Mouse (Mus musculus) midbrain, postnatal 0 days (tissue): ENCODE results near the gene Rem1. TPM values are rescaled to one million over a fixed set of nuclear protein-coding genes. Genes with fewer than 3 reads are reported as not detected.

Experiments used
- ATAC-seq: fragments of 200-750 bp; cut with Nextera tagmentation; 2 replicates; pipeline ENCODE4 v1.8.0; 2017; ENCODE audit warnings: moderate number of reproducible peaks, mild to moderate bottlenecking, moderate TSS enrichment, moderate library complexity; ENCODE audit not compliant: low FRiP score
- DNase-seq: peaks from one replicate; pipeline ENCODE4 v3.0.0-alpha.2; 2015; ENCODE audit warnings: low spot score
- H3K27ac ChIP-seq: fragments of 300-500 bp; sonication (generic); 2 replicates; pipeline ENCODE4 v1.5.1; 2014; ENCODE audit warnings: low read depth, mild to moderate bottlenecking, low read length, mixed read lengths
- H3K27me3 ChIP-seq: fragments of 300-500 bp; sonication (generic); 2 replicates; pipeline ENCODE4 v1.6.1; 2014; ENCODE audit warnings: low read length, control low read depth, mixed read lengths; ENCODE audit not compliant: insufficient read depth
- H3K36me3 ChIP-seq: fragments of 300-500 bp; sonication (generic); 2 replicates; pipeline ENCODE4 v1.6.1; 2014; ENCODE audit warnings: low read length, control low read depth, mixed read lengths; ENCODE audit not compliant: insufficient read depth
- H3K4me1 ChIP-seq: fragments of 300-500 bp; sonication (generic); 2 replicates; pipeline ENCODE4 v1.6.1; 2014; ENCODE audit warnings: mild to moderate bottlenecking, control low read depth, antibody characterized with exemption, low read length, mixed read lengths; ENCODE audit not compliant: insufficient read depth
- H3K4me2 ChIP-seq: fragments of 300-500 bp; sonication (generic); 2 replicates; pipeline ENCODE4 v1.6.1; 2014; ENCODE audit warnings: low read depth, mild to moderate bottlenecking, low read length, mixed read lengths; ENCODE audit not compliant: poor library complexity, severe bottlenecking
- H3K4me3 ChIP-seq: fragments of 300-500 bp; sonication (generic); 2 replicates; pipeline ENCODE4 v1.5.1; 2014; ENCODE audit warnings: low read depth, mild to moderate bottlenecking, low read length, moderate library complexity
- H3K9ac ChIP-seq: fragments of 300-500 bp; sonication (generic); replicated peaks from 2 replicates; pipeline ENCODE4 v1.6.1; 2014; ENCODE audit warnings: mild to moderate bottlenecking, low read length, moderate library complexity, mixed read lengths; ENCODE audit not compliant: poor library complexity, severe bottlenecking
- H3K9me3 ChIP-seq: fragments of 300-500 bp; sonication (generic); 2 replicates; pipeline ENCODE4 v1.6.1; 2016; ENCODE audit warnings: low read length, control low read depth
- CTCF ChIP-seq: IDR thresholded peaks from 2 replicates; pipeline ENCODE4 v1.5.1; 2016; ENCODE audit warnings: antibody characterized with exemption, mild to moderate bottlenecking
- WGBS: fragments of 180-500 bp; shearing (Covaris S2); extraction: QIAGEN DNeasy Blood & Tissue Kit; methylation state at CpG from one replicate; pipeline ENCODE4 v1.1.7; 2014; 5-methylcytosine and 5-hydroxymethylcytosine counted together
- polyA plus RNA-seq: library from polyadenylated mRNA; unstranded; fragments of >200 nt; fragmentation: Nextera tagmentation; extraction: Ambion mirVana; gene quantifications from 2 replicates; pipeline ENCODE4 v1.2.1, GENCODE M21; 2015
- total RNA-seq: library from RNA; depleted of rRNA; stranded (reverse); fragments of >200 nt; gene quantifications from 2 replicates; pipeline ENCODE4 v1.2.3, GENCODE M21; 2014

Gene Rem1
- total and polyA plus RNA-seq, 2 experiments from 2014 or later, result 0.16 to 0.94 TPM

GRCm38 (mm10) chr2:152622953-152623352 lies 3.8 kb upstream of the Rem1 start, which contains the start of gene Defb25:
Gene Defb25, minus strand, starts transcription at chr2:152623053.
- Histone ChIP-seq H3K27ac (no peak within 1 kb of the TSS), H3K27me3 (peaks cover 9% of the 10 kb centered on the region), H3K4me1 (no peaks in the 10 kb centered on the region), H3K4me2 (no peak within 1 kb of the TSS), H3K9me3 (no peaks in the 10 kb centered on the region), H3K36me3 (no peaks in the 10 kb centered on the region), H3K9ac (no peak within 1 kb of the TSS), H3K4me3 (no peak within 1 kb of the TSS)
- DNase-seq, result no peak
- WGBS, result 82% methylated on average over 7 of the region's 7 CpGs
- no peak for ATAC-seq
- no peak for TF ChIP-seq CTCF

DNA sequence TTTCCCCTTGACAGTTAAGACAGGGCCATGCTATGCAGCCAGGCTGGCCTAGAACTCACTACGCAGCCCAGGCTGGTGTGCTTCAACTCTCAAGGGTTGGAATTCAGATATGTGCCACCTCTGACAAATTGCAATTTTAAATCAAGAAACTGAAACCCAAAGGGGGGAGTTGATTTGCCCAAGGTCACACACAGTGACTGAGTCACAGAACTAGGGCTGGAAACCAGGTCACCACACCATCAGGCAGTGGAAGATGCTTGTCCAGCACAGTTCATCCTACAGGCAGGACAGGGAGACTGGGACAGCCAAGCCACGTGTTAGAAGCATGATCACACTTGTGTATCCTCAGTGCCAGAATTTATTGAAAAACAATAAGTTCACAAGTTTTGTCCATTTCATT lies 2.2 kb upstream of the Rem1 start:
- no peak for DNase-seq
- WGBS, result 95% methylated on average over 2 of the region's 2 CpGs
- no peak for TF ChIP-seq CTCF

DNA sequence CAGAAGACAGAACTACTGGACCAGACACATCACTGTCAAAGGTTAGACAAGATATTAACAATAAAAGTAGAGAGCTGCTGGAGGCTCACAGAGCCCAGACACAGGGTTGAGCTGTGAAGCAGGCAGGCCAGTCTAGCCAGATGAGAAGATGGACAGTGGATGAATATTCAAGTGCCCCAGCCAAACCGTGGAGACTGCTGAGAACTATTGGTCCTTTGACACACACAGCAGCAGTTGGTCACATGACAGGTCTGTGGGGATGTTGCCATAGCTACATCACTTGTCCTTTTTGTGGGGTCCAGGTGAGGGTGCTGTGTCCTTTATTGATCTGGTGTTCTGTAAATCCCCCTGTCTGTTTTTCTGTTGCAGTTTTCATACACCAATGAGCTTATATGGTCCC lies 1.5 kb upstream of the Rem1 start:
- peak; percentile 40; the same call in 1 of the 2 replicates for TF ChIP-seq CTCF
- Histone ChIP-seq H3K27me3 (peaks cover 18% of the 10 kb centered on the region), H3K4me1 (no peaks in the 10 kb centered on the region), H3K4me2 (no peak overlapping the region), H3K9me3 (no peaks in the 10 kb centered on the region), H3K9ac (no peak overlapping the region), H3K27ac (no peak overlapping the region), H3K4me3 (no peak overlapping the region), H3K36me3 (no peaks in the 10 kb centered on the region)
- ATAC-seq (peak; percentile 69), DNase-seq (peak; percentile 47)
- WGBS, result 8% methylated on average over 1 of the region's 1 CpGs

More for the DNA sequence above, 2.2 kb upstream of the Rem1 start:
- Histone ChIP-seq H3K4me1 (no peaks in the 10 kb centered on the region), H3K9ac (no peak overlapping the region), H3K4me2 (no peak overlapping the region), H3K9me3 (no peaks in the 10 kb centered on the region), H3K4me3 (no peak overlapping the region), H3K27me3 (peaks cover 16% of the 10 kb centered on the region), H3K36me3 (no peaks in the 10 kb centered on the region), H3K27ac (no peak overlapping the region)
- no peak for ATAC-seq

DNA sequence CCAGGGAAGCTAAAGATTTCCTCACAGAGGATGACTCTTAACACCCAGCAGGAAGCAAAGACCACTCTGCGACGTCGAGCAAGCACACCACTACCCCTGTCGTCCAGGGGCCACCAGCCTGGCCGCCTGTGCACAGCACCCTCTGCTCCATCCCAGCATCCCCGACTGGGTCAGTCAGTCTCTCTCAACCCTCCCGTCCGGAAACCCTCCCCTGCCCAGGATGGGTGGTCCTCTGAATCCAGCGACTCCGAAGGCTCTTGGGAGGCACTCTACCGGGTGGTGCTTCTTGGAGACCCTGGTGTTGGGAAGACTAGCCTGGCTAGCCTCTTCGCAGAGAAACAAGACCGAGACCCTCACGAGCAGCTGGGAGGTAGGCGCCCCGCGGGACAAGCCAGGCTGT lies 1.3 kb downstream of the Rem1 start:
- peaks cover 18% of the 10 kb centered on the region for H3K27me3 ChIP-seq
- no peaks in the 10 kb centered on the region for H3K4me1 ChIP-seq
- H3K36me3 ChIP-seq, result no peaks in the 10 kb centered on the region
- no peak for TF ChIP-seq CTCF
- H3K4me2 ChIP-seq, result no peak overlapping the region
- DNase-seq, result no peak
- no peak overlapping the region for H3K9ac ChIP-seq
- no peaks in the 10 kb centered on the region for H3K9me3 ChIP-seq
- no peak overlapping the region for H3K27ac ChIP-seq
- H3K4me3 ChIP-seq, result no peak overlapping the region
- no peak for ATAC-seq
- WGBS, result 48% methylated on average over 17 of the region's 17 CpGs

- Histone ChIP-seq H3K4me2 (no peak overlapping the region), H3K27me3 (peaks cover 18% of the 10 kb centered on the region), H3K4me1 (0 out of 2 replicates have a peak, but pooled peaks cover 3% of the 10 kb centered on the region), H3K36me3 (no peaks in the 10 kb centered on the region), H3K27ac (no peak overlapping the region), H3K9ac (no peak overlapping the region), H3K4me3 (no peak overlapping the region), H3K9me3 (no peaks in the 10 kb centered on the region)
- DNase-seq (no peak), ATAC-seq (no peak)
- 61% methylated on average over 3 of the region's 3 CpGs for WGBS
- TF ChIP-seq CTCF, result no peak
Measured at GRCm38 (mm10) chr2:152629239-152629638, 2.5 kb downstream of the Rem1 start.

GRCm38 (mm10) chr2:152629904-152630303 lies 3.2 kb downstream of the Rem1 start:
- DNase-seq, result no peak
- peaks cover 18% of the 10 kb centered on the region for H3K27me3 ChIP-seq
- no peak for TF ChIP-seq CTCF
- H3K36me3 ChIP-seq, result no peaks in the 10 kb centered on the region
- no peak overlapping the region for H3K27ac ChIP-seq
- H3K9me3 ChIP-seq, result no peaks in the 10 kb centered on the region
- H3K4me1 ChIP-seq, result 0 out of 2 replicates have a peak, but pooled peaks cover 3% of the 10 kb centered on the region
- ATAC-seq, result no peak
- H3K4me3 ChIP-seq, result no peak overlapping the region
- WGBS, result 90% methylated on average over 6 of the region's 6 CpGs
- H3K4me2 ChIP-seq, result no peak overlapping the region
- no peak overlapping the region for H3K9ac ChIP-seq
